Mouse (Mus musculus) cerebellum, postnatal 14 days (tissue): ENCODE results near the gene Gm49321.
A peak's percentile ranks its signal among the peaks of the same experiment; 100 is the strongest.

Source experiments
- DNase-seq, 2 experiments: peaks; one replicate each; pipeline ENCODE4 v3.0.0; 2021; ENCODE audit warnings: mixed read lengths in 2 of 2

Gm49321 gene

GRCm38 (mm10) chr12:73937353-73937752 is at the start of gene Gm49321:
TSS of gene Gm49321 (plus strand) at chr12:73937653.
- DNase-seq = no peak

- DNase-seq = no peak
Measured at GRCm38 (mm10) chr12:73888003-73888783, 49.3 kb upstream of the Gm49321 start.

DNA sequence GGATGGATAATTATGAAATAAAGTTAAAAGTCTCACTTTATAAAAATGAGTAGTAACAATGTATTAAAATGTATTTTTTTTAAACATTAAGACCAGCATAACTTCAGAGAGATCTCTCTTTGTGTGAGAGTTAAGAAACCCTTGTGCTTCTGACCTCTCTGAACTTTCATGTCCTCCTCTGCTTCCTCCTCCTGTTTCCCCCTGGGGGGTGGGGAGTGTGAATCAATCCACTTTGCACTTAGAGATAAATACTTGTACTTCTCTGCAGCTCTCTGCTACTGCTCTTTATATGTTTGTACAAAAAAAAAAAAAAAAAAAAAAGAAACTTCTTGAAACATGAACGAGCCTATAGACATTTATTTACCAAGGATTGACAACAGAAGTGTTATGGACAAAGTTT is 47.9 kb upstream of the Gm49321 start:
- no peak for DNase-seq

DNA sequence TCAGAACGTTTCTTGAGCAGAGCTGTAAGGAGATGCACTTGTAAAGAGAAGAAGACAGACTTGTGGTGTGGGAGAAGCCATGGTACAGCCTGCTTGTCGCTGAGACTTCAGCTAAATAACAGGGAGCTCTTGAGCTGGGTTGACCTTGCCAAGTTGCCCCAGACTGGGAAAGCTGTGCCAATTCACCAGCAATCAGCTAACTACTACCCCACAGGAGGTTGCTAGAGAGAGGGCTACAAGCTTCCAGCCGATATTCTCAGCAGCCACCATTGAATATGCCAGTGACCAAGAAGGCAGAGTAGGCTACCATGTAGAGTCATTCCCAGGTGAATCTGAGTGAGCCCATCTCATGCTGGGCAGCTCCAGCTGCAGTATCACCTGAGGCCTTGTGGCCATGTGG is 47.4 kb upstream of the Gm49321 start:
- peak; percentile 42 to 69 for DNase-seq

DNA sequence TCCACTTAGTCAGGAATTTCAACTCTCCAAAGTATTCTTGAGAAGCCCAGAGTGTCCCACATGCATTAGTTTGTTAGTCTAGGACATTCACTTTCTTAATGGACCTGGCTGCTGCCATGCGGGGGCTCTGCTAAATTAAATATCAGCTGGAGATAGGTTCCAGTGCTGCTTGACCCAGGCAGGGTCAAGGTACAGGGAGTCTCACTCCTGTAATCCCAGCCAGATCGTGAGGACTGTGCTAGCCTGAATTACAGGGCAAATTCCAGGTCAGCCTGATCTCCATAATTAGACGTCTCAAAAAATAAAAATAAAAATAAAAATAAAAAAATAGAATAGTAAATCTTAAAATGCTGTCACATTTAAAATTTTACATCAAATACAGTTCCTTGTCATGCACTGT is 44.8 kb upstream of the Gm49321 start:
- DNase-seq = no peak

DNA sequence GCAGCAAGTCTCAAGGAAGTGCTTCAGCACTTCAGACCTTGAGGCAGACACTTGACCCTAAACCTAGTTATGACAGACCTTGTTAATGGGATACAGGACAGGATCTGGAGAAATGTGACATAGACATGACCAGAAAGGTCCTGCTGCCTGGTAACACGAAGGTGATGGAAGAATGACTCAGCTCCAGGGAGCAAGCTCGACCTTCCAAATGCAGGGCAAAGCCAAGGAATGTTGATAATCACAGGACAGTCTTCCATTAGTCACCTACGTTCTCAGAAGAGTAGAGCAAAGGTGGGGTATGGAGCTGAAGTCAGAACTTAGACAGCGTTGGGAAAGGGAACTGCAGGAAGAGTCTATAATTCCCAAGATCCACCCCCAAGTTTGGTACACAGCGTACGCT is 42.6 kb upstream of the Gm49321 start:
- no peak for DNase-seq

GRCm38 (mm10) chr12:73895674-73896073 is 41.8 kb upstream of the Gm49321 start:
- DNase-seq = no peak

GRCm38 (mm10) chr12:73896471-73896870 is 41.0 kb upstream of the Gm49321 start:
- DNase-seq = no peak

DNA sequence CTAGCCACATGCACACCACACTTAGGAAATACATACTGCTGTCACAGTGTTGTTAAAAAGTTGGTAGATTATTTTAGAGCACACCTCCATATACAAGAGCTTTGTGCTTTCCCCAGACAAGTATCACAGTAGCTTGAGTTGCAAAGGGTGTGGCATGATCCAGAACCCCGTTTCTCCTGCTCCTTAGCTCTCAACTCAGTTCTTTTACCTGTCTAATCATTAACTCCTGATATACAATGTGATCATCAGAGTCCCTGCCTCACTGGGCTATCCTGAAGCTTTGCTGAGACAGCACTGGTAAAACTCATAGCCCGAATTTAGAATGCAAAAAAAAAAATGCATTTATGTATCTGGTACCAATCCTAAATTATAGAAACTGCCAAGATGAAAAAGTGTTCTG is 39.2 kb upstream of the Gm49321 start:
- no peak for DNase-seq

DNA sequence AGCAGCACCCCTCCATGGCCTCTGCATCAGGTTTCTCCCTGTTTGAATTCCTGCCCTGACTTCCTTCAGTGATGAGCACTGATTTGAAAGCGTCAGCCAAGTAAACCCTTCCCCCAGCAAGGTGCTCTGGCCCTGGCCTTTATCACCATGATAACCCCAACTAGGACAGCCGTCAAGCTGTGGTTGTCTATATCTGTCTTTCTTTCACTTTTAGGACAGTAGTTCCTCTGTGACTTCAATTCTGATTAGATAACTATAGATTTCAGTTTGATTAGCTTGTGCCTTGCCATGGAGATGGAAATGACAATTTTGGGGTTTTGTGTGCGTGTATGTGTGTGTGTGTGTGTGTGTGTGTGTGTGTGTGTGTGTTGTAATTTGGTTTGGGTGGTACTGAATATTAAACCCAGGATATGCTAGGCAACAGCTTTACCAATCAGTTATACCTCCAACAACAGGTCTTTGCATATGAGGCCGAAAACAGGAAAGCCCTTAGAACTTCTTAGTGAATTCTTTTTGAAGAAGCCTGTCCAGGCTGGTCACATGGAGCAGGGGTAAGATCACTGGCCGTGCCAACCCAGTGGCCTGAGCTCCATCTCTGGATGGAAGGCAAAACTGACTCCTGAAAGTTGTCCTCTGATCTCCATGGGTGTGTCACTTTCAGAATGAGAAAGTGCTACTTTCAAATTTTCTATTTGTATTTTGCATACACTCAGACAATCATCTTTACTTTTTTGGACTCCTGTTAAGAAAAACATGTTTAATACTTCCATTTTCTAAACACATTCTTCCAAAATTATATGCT is 33.1 kb upstream of the Gm49321 start:
- no peak for DNase-seq

- DNase-seq = no peak
Measured at GRCm38 (mm10) chr12:73905041-73905440, 32.4 kb upstream of the Gm49321 start.

- no peak for DNase-seq
Measured at GRCm38 (mm10) chr12:73905555-73905954, 31.9 kb upstream of the Gm49321 start.

- DNase-seq = no peak
Measured at GRCm38 (mm10) chr12:73907079-73907672, 30.3 kb upstream of the Gm49321 start.

GRCm38 (mm10) chr12:73907673-73908150 is 29.7 kb upstream of the Gm49321 start:
- DNase-seq = peak; percentile 98

DNA sequence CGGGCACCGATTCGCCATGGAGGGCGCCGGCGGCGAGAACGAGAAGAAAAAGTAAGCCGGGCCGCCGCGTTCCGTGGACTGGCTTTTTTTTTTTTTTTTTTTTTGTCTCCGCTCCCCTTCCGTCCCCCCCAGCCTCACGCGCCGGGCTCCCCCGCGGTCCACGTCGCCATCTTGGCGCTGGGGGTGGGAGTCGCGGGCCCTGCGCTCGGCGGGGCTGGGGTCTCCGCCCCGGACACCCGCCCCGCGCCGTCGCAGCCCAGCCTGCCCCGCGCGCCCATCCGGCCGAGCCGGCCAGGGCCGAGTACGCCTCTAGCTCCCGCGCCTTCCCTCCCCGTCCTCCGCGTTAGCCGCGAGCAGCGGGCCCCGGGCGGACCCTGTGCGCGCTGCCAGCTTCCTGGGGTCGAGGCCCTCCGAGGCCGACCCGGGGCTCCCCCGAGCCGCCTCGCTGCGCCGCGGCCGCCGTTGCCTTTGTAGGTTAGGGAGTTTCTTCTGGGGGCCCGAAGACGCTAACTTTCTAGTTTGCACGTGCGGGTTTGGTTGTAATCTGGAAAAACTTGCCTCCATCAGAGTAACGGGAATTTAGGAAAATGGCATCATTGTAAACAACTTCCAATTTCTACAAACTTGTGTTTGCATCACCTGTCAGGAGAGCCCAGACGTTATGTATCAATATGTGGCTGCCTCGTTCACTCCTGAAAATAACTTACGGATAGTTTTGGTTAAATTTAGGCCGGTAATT is 29.0 kb upstream of the Gm49321 start:
- DNase-seq = peak; percentile 73 to 78

- DNase-seq = no peak
Measured at GRCm38 (mm10) chr12:73909013-73909575, 28.4 kb upstream of the Gm49321 start.

DNA sequence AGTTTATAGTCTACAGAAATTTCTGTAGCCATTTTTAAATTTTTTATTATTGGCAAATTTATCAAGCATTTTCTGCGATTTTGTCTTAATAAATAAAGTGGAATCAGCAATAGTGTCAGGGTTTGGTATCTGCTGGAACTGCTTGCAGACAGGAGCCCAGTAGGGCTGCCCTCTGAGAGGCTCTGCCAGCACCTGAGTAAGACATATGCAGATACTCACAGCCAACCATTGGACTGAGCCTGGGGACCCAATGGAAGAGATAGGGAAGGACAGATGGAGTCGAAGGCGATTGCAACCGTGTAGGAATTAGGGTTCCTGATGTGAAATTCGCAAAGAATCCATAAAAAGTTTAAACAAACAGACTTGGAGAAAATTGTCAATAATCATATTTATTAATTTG is 19.0 kb upstream of the Gm49321 start:
- peak; percentile 24 to 63 for DNase-seq

DNA sequence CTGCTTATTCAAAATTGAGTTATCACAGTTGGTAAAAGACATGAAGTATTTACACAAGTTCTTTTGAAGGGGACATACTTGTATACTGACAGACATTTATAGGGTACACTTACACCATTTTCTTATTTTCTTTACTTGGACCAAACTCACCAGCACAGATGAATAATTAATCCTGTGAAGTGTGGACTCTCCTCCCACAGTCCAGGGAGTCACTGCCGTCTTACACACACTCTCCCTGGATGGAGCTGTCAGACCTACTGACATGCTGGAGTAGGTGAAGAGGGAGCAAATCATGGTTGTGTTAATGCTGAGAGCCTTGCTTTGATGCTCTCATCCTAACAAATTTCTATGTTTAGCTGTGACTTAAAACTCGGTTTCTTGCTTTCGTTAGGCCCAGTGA is 7.2 kb upstream of the Gm49321 start:
- DNase-seq = no peak

- DNase-seq = peak; percentile 46 to 72
Measured at GRCm38 (mm10) chr12:73931274-73931673, 6.2 kb upstream of the Gm49321 start.

GRCm38 (mm10) chr12:73934528-73934927 is 2.9 kb upstream of the Gm49321 start:
- no peak for DNase-seq

DNA sequence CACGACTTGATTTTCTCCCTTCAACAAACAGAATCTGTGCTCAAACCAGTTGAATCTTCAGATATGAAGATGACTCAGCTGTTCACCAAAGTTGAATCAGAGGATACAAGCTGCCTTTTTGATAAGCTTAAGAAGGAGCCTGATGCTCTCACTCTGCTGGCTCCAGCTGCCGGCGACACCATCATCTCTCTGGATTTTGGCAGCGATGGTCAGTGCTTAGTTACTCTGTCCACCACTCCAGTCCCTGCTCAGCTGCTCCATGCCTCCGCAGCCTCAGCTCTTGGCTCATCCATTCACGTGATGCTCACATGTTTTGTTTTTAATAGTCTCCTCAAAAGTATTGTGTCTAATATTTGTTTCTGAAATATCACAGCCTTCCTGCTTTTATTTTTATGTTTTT is 2.1 kb downstream of the Gm49321 start:
- no peak for DNase-seq

DNA sequence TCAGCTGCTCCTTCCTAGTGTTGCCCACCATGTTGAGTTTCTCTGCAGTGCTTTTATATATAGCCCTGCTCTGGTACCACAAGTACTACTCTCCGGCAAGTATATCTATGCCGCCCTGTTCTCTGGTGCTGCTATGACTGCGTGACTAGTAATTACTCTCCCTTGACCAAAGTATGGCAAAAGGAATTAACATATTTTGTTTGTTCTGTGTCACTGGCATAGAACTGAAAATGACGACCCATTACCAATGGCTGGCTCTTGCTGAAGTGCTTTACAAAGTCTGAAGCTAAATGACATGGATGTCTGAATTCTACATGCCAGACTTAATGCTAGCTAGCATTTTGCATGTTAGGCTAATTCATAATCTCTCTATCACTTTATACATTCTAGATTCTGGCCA is 11.0 kb downstream of the Gm49321 start:
- DNase-seq = no peak
